Mouse (Mus musculus) midbrain, embryonic 14.5 days (tissue): ENCODE results near the gene Map3k20. TPM values are rescaled to one million over a fixed set of nuclear protein-coding genes. Genes with fewer than 3 reads are reported as not detected.

Source experiments
- ATAC-seq: fragments of 200-750 bp; cut with Nextera tagmentation; 2 replicates; pipeline ENCODE4 v1.8.0; 2017; ENCODE audit warnings: moderate number of reproducible peaks, moderate library complexity; ENCODE audit not compliant: low FRiP score, low TSS enrichment
- DNase-seq: peaks from one replicate; pipeline ENCODE4 v3.0.0-alpha.2; 2015
- H3K27ac ChIP-seq: fragments of 300-500 bp; sonication (generic); replicated peaks from 2 replicates; pipeline ENCODE4 v1.5.1; 2014; ENCODE audit warnings: mild to moderate bottlenecking, low read depth, low read length, moderate library complexity
- H3K27me3 ChIP-seq: fragments of 300-500 bp; sonication (generic); 2 replicates; pipeline ENCODE4 v1.6.1; 2014; ENCODE audit warnings: low read length, control low read depth, mixed read lengths; ENCODE audit not compliant: control insufficient read depth, insufficient read depth
- H3K36me3 ChIP-seq: fragments of 300-500 bp; sonication (generic); 2 replicates; pipeline ENCODE4 v1.6.1; 2014; ENCODE audit warnings: low read length, control low read depth; ENCODE audit not compliant: control insufficient read depth, insufficient read depth
- H3K4me1 ChIP-seq: fragments of 300-500 bp; sonication (generic); 2 replicates; pipeline ENCODE4 v1.6.1; 2014; ENCODE audit warnings: mild to moderate bottlenecking, antibody characterized with exemption, low read length, control low read depth; ENCODE audit not compliant: control insufficient read depth, insufficient read depth
- H3K4me2 ChIP-seq: fragments of 300-500 bp; sonication (generic); 2 replicates; pipeline ENCODE4 v1.6.1; 2014; ENCODE audit warnings: mild to moderate bottlenecking, low read length, moderate library complexity
- H3K4me3 ChIP-seq: fragments of 300-500 bp; sonication (generic); replicated peaks from 2 replicates; pipeline ENCODE4 v1.5.1; 2014; ENCODE audit warnings: low read depth, low read length
- H3K9ac ChIP-seq: fragments of 300-500 bp; sonication (generic); replicated peaks from 2 replicates; pipeline ENCODE4 v1.6.1; 2014; ENCODE audit warnings: mild to moderate bottlenecking, low read length, moderate library complexity
- H3K9me3 ChIP-seq: fragments of 300-500 bp; sonication (generic); 2 replicates; pipeline ENCODE4 v1.6.1; 2016; ENCODE audit warnings: low read length, control low read depth, mixed read lengths; ENCODE audit not compliant: control insufficient read depth
- WGBS: fragments of 180-500 bp; shearing (Covaris S2); extraction: QIAGEN DNeasy Blood & Tissue Kit; methylation state at CpG from one replicate; pipeline ENCODE4 v1.1.7; 2014; 5-methylcytosine and 5-hydroxymethylcytosine counted together
- polyA plus RNA-seq: library from polyadenylated mRNA; unstranded; fragments of >200 nt; fragmentation: Nextera tagmentation; extraction: Ambion mirVana; gene quantifications from 2 replicates; pipeline ENCODE4 v1.2.1, GENCODE M21; 2014

The Map3k20 gene
- polyA plus RNA-seq, 1 experiment from 2014 or later, result 6.6 TPM

DNA sequence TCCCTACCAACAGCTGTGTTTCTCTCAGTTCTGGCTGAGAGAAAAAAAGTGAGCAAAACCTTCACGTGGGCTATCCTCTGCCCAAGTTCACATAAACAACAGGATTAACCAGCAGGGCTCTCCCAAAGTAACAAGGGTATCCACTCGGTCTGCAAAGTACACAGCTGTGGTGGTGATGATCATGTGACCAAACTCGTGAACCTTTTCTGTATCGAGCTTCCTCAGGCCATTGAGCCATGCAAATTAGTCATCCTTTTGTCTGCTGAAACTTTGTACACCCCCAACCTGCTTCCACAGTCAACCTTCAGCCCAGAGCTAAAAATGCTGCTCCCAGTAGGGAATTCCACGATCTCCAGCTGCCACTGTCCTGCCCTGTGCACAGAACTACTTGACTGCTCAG, 161.2 kb downstream of the Map3k20 start:
- no peak for ATAC-seq
- Histone ChIP-seq H3K4me2 (no peak overlapping the region), H3K36me3 (no peaks in the 10 kb centered on the region), H3K27me3 (no peaks in the 10 kb centered on the region), H3K9ac (no peak overlapping the region), H3K4me1 (no peaks in the 10 kb centered on the region), H3K4me3 (no peak overlapping the region), H3K9me3 (no peaks in the 10 kb centered on the region), H3K27ac (no peak overlapping the region)
- DNase-seq, result no peak
- WGBS, result 22% methylated on average over 5 of the region's 5 CpGs

DNA sequence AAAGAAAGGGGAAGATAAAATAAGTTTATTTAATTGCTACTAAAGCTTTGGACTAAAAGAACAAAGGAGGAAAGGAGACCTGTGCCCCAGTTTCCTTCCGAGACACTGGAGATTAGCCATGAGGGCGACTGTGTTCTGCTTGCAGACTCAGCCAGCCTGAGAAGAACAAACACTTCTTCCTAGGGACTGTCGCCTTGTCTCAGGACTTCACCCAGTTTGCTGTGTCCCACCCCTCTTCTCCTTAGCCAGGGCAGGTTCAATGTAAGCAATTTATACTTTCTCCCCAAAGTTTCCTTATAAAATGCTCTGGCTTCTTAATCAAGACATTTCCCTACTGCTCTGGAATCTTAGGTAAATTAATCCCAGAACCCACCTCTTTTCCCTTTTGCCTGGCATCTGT, 168.1 kb downstream of the Map3k20 start:
- ATAC-seq, result no peak
- no peak for DNase-seq
- WGBS, result 33% methylated on average over 3 of the region's 3 CpGs
- Histone ChIP-seq H3K9ac (no peak overlapping the region), H3K4me3 (no peak overlapping the region), H3K9me3 (no peaks in the 10 kb centered on the region), H3K4me1 (no peaks in the 10 kb centered on the region), H3K36me3 (no peaks in the 10 kb centered on the region), H3K27ac (no peak overlapping the region), H3K27me3 (no peaks in the 10 kb centered on the region), H3K4me2 (no peak overlapping the region)

DNA sequence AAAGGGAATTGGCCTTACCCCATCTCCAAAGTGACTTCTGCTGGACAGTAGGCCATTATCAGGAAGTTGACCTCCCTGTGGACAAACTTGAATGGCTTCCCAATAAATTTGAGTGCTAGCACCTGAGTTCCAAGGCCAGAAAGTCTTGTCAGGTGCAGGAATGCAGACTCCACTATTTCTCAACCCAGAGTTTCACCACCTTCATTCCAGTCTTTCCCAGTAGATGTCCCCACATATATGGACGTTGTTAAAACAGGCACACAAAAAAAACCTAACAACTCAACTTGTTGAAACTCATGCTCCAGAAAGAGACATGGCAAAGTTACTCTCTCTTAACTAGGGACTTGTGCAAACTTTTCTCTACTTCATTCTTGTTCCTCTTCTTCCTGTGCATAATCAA, 170.8 kb downstream of the Map3k20 start:
- Histone ChIP-seq H3K4me1 (no peaks in the 10 kb centered on the region), H3K9me3 (no peaks in the 10 kb centered on the region), H3K4me3 (no peak overlapping the region), H3K9ac (no peak overlapping the region), H3K27me3 (no peaks in the 10 kb centered on the region), H3K36me3 (no peaks in the 10 kb centered on the region), H3K4me2 (no peak overlapping the region), H3K27ac (no peak overlapping the region)
- DNase-seq, result no peak
- 80% methylated on average over 1 of the region's 1 CpGs for WGBS
- ATAC-seq, result no peak

GRCm38 (mm10) chr2:72464376-72465014, 179.1 kb downstream of the Map3k20 start:
- ATAC-seq, result no peak
- H3K4me2 ChIP-seq, result no peak overlapping the region
- H3K9ac ChIP-seq, result no peak overlapping the region
- WGBS, result 84% methylated on average over 7 of the region's 7 CpGs
- no peak overlapping the region for H3K27ac ChIP-seq
- DNase-seq, result no peak
- no peak overlapping the region for H3K4me3 ChIP-seq
- no peaks in the 10 kb centered on the region for H3K27me3 ChIP-seq
- H3K36me3 ChIP-seq, result no peaks in the 10 kb centered on the region
- H3K9me3 ChIP-seq, result no peaks in the 10 kb centered on the region
- H3K4me1 ChIP-seq, result no peaks in the 10 kb centered on the region

DNA sequence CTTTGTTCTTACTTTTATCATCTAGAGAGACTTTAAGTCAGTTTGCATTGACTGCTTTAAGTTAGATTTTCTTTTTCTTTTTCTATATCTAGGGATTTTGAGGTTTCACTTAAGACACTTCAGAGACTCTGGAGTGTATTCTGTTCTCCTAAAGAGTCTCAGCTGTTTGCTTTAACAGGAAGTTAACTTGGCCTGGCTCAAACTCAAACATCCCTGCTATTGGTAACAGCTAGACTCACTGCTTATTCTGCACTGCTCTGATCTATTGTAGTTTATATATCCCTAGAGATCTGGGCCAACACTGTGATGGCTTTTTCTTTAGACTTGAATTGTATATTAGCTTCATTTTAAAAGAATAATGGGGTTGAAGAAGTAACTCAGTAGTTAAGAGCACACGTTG, 182.2 kb downstream of the Map3k20 start:
- 90% methylated on average over 1 of the region's 1 CpGs for WGBS
- no peak for ATAC-seq
- no peak overlapping the region for H3K9ac ChIP-seq

GRCm38 (mm10) chr2:72471415-72472070, 186.1 kb downstream of the Map3k20 start:
- Histone ChIP-seq H3K4me2 (no peak overlapping the region), H3K4me1 (0 out of 2 replicates have a peak, but pooled peaks cover 3% of the 10 kb centered on the region), H3K27ac (no peak overlapping the region), H3K4me3 (no peak overlapping the region), H3K9ac (no peak overlapping the region), H3K36me3 (no peaks in the 10 kb centered on the region), H3K27me3 (peaks cover 19% of the 10 kb centered on the region), H3K9me3 (no peaks in the 10 kb centered on the region)
- ATAC-seq (no peak), DNase-seq (no peak)
- whole genome bisulfite sequencing, result 79% methylated on average over 16 of the region's 16 CpGs

More for the DNA sequence above, 182.2 kb downstream of the Map3k20 start:
- Histone ChIP-seq H3K9me3 (no peaks in the 10 kb centered on the region), H3K4me1 (no peaks in the 10 kb centered on the region), H3K27me3 (peaks cover 7% of the 10 kb centered on the region; the same call in 1 of the 2 replicates), H3K27ac (no peak overlapping the region), H3K4me2 (no peak overlapping the region), H3K4me3 (no peak overlapping the region), H3K36me3 (no peaks in the 10 kb centered on the region)
- no peak for DNase-seq

DNA sequence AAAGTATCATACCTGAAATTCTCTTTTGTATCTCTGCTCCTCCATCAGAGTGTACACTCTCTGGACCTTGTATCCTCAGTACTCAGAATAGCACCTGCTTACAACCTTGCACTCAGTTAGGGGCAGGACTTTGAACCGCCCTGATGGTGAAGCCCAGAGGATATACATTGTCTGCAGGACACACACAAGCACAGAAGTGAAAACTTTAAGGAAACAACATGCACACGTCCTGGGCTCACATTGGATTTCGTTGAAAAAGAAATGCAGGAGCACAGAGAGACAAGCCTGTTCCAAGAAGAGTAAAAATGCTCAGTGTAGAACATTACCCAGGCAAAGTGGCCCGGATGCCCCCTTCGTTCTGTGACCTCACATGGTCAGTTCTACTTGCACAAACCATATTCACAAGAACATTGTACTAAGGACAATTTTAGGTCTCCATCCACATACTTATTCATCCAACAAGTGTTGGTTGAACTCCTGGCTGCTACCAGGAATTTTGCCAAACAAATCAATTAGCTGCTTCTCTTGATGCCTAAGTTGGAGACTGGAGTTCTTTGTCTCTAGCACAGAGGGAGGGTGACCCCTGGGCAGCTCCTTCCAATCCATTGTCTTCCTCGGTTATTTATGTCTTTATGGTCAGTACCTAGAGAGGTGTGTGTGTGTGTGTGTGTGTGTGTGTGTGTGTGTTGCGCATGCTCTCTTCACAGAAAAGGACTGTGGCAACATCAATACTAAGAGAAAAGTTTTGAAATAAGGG, 189.3 kb downstream of the Map3k20 start:
- Histone ChIP-seq H3K27ac (no peak overlapping the region), H3K4me2 (no peak overlapping the region), H3K4me3 (no peak overlapping the region), H3K9me3 (no peaks in the 10 kb centered on the region), H3K27me3 (peaks cover 19% of the 10 kb centered on the region), H3K9ac (no peak overlapping the region), H3K36me3 (no peaks in the 10 kb centered on the region), H3K4me1 (peaks cover 5% of the 10 kb centered on the region; the same call in 1 of the 2 replicates)
- WGBS, result 20% methylated on average over 7 of the region's 7 CpGs
- DNase-seq (no peak), ATAC-seq (no peak)

DNA sequence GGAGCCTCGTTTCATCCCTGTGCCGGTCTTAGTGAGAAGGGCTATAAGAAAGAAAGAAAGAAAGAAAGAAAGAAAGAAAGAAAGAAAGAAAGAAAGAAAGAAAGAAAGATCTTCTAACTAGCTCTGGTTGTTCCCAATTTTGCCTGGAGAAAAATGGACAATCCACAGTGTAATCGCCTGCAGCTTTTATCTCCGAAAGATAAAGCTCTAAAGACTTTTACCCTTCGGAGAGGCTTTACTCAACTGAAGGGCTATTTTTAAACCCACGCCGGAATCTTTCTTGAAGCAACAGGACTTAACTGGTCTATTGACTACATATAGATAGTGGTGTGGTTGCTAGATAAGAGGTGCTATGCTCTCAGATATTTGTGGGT, 190.0 kb downstream of the Map3k20 start:
- Histone ChIP-seq H3K4me3 (peak overlapping the region; percentile 77), H3K9me3 (no peaks in the 10 kb centered on the region), H3K27me3 (peaks cover 19% of the 10 kb centered on the region), H3K27ac (no peak overlapping the region), H3K4me2 (peak overlapping the region; percentile 94), H3K4me1 (peaks cover 5% of the 10 kb centered on the region; the same call in 1 of the 2 replicates), H3K36me3 (no peaks in the 10 kb centered on the region), H3K9ac (peak overlapping the region; percentile 54; the same call in 1 of the 2 replicates)
- 0% methylated on average over 7 of the region's 7 CpGs for WGBS
- DNase-seq (no peak), ATAC-seq (no peak)
